Mouse (Mus musculus) ES-Bruce4 (cell line): ENCODE data around the gene Srsf3. TPM values are rescaled to one million over a fixed set of nuclear protein-coding genes. Genes with fewer than 3 reads are reported as not detected.

Experiments
- H3K27ac ChIP-seq: 2 replicates; pipeline ENCODE4 v1.5.1; 2012; ENCODE audit warnings: low read length, inconsistent platforms; ENCODE audit not compliant: insufficient read depth
- H3K27me3 ChIP-seq: 2 replicates; pipeline ENCODE4 v1.6.1; 2012; ENCODE audit warnings: mild to moderate bottlenecking, low read length, inconsistent platforms; ENCODE audit not compliant: control insufficient read depth, poor library complexity, insufficient read depth, severe bottlenecking
- H3K36me3 ChIP-seq: 2 replicates; pipeline ENCODE4 v1.6.1; 2012; ENCODE audit warnings: inconsistent platforms, mild to moderate bottlenecking, low read length, moderate library complexity; ENCODE audit not compliant: control insufficient read depth, poor library complexity, insufficient read depth, severe bottlenecking
- H3K4me1 ChIP-seq: one replicate; pipeline ENCODE4 v1.8.1; 2011; ENCODE audit warnings: low read length; ENCODE audit not compliant: control insufficient read depth, insufficient read depth
- H3K4me3 ChIP-seq: 2 replicates; pipeline ENCODE4 v1.5.1; 2011; ENCODE audit warnings: low read depth, mild to moderate bottlenecking, low read length
- H3K9ac ChIP-seq: 2 replicates; pipeline ENCODE4 v1.6.1; 2012; ENCODE audit warnings: low read depth, mild to moderate bottlenecking, inconsistent platforms; ENCODE audit not compliant: poor library complexity, severe bottlenecking
- H3K9me3 ChIP-seq: replicated peaks from 2 replicates; pipeline ENCODE4 v1.6.1; 2012; ENCODE audit warnings: mild to moderate bottlenecking, low read length, inconsistent platforms; ENCODE audit not compliant: control insufficient read depth, poor library complexity, insufficient read depth, severe bottlenecking
- CTCF ChIP-seq: IDR thresholded peaks from one replicate; pipeline ENCODE4 v1.8.1; 2011; ENCODE audit warnings: low read depth, low read length
- EP300 ChIP-seq: IDR thresholded peaks from 2 replicates; pipeline ENCODE4 v1.6.1; 2011; ENCODE audit warnings: low read depth, low read length; ENCODE audit not compliant: insufficient read depth
- POLR2A ChIP-seq: IDR thresholded peaks from one replicate; pipeline ENCODE4 v1.8.1; 2011; ENCODE audit warnings: low read length; ENCODE audit not compliant: insufficient read depth
- polyA plus RNA-seq: library from polyadenylated mRNA; stranded (reverse); fragments of >200 nt; gene quantifications from 2 replicates; pipeline ENCODE4 v1.2.4, GENCODE M21; 2011; ENCODE audit warnings: low read depth; ENCODE audit not compliant: missing spikeins, insufficient read depth, insufficient read length

The Srsf3 gene
- polyA plus RNA-seq, 1 experiment: 557 TPM

DNA sequence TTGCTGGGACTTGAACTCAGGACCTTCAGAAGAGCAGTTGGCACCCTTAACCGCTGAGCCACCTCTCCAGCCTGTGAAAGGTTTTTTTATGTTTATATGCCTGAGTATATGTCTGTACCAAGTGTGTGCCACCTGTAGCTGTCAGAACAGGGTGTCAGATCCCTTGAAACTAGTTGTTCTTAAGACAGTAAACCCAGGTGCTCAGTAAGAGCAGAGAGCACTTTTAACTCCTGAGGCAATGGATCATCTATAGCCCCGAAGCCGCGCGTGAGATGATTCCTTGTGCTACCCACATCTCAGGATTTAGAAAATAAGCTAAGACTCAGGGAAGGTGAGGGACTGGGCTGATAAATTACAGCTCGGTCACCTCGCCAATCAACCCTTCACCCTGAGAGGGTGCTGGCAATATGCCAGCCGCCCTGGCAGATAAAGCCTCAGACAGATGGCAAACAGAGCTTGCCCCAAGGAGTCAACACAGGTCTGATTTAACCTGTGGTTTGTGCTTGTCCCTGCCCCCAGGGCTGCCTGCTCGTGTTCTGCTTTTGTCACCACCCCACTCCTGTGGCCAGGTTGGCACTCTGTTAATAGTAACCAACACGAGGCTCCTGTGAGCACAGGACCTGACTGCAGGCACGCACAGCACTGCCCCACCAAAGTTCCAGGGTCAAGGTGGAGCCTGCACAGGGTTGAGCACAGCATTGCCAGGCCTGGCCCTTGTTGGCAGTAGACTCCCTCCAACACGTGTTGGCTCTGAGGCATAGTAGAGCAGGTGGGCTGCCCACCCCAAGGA is 13.5 kb downstream of the Srsf3 start:
- no peak overlapping the region for H3K27ac ChIP-seq
- H3K9ac ChIP-seq: no peak overlapping the region
- no peak overlapping the region for H3K4me3 ChIP-seq
- TF ChIP-seq CTCF (no peak), EP300 (no peak), POLR2A (no peak)
- no peaks in the 10 kb centered on the region for H3K27me3 ChIP-seq
- no peaks in the 10 kb centered on the region for H3K9me3 ChIP-seq
- no peaks in the 10 kb centered on the region for H3K4me1 ChIP-seq
- H3K36me3 ChIP-seq: peaks cover 39% of the 10 kb centered on the region

DNA sequence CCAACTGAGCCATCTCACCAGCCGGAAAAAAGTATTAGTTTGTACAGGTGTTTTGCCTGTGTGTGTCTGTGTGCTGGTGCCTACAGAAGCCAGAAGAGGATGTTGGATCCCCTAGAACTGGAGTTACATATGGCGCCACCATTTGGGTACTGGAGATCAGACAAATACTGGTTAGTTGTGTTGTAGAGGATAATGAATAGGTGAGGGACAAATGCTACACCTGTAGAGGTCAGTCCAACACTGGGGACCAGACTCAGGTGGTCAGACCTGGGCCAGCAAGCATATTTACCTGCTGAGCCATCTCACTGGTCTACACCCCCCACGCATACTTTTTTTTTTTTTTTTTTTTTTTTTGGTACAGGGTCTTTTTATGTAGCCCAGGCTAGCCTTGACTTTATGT is 14.4 kb downstream of the Srsf3 start:
- H3K4me1 ChIP-seq: no peaks in the 10 kb centered on the region
- no peaks in the 10 kb centered on the region for H3K9me3 ChIP-seq
- TF ChIP-seq CTCF: peak; percentile 14
- no peak for TF ChIP-seq EP300
- H3K27ac ChIP-seq: no peak overlapping the region
- peaks cover 34% of the 10 kb centered on the region for H3K36me3 ChIP-seq
- H3K27me3 ChIP-seq: no peaks in the 10 kb centered on the region
- no peak overlapping the region for H3K9ac ChIP-seq
- H3K4me3 ChIP-seq: no peak overlapping the region

DNA sequence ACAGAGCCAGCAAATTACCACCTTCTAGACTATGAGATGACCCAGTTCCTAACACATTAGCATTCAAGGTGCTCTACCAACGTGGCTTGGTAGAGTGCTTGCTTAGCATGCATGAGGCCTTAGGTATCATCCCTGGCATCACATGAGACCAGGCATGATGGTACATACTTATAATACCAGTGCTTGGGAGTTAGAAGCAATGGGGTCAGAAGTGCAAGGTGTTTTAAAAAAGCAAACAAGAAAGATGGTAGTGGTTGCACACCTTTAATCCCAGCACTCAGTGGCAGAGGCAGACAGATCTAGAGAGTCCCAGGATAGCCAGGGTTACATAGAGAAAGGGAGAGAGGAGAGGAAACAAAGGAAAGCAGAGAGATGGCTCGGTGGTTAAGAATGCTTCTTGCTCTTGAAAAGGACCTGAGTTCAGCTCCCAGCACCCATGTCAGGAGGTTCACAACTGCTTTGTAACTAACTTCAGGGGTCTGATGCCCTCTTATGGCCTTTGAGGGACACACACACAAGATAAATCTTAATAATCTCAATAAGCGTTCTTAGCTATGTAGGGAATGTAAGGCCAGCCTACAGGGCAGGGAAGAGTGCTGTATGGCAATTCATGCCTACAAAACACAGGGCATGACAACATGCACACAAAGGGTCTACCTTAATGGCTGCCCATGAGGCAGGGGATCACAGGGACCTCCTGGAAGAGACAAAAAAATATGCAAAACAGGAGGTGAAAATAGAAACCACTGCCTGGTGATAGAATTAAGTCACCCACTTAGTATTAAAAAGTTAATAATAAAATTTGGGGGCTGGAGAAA is 15.5 kb downstream of the Srsf3 start:
- TF ChIP-seq CTCF (no peak), EP300 (no peak), POLR2A (no peak)
- no peak overlapping the region for H3K9ac ChIP-seq
- peaks cover 25% of the 10 kb centered on the region for H3K36me3 ChIP-seq
- H3K4me3 ChIP-seq: no peak overlapping the region
- no peaks in the 10 kb centered on the region for H3K9me3 ChIP-seq
- no peak overlapping the region for H3K27ac ChIP-seq
- H3K4me1 ChIP-seq: no peaks in the 10 kb centered on the region
- H3K27me3 ChIP-seq: no peaks in the 10 kb centered on the region

DNA sequence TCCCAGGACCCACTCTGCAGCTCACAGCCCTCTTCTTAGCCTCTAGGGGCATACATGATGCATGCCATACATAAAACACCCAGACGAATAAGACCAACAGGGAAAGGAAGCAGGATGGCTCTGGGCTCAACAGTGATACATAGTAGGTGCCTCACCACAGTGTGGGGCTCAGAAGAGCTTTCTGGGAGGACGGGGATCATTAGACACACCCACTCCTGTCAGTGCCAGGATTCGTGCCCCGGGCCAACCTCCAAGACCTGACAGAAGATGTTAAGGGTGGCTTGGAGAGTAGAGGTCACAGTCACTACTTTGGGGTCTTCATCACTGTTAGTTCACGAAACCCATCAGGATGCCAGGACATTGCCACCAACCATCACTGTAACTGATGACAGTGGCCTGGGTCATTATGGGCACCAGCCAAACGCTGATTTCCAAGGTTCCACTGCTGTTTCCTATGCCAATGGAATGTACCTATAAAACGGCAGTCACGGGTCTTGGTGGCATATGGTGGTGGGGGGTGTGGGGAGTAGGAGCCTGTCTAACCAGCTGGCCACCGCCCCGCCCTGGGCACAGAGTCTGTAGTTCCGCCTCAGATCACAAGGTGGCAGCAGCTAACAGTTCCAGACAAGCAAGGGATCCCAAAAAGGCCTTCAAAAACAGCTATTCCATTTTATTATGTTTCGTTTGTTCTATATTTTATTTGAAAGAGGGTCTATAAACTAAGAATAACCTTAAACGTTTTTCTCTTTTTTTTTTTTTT is 16.5 kb downstream of the Srsf3 start:
- no peak overlapping the region for H3K9ac ChIP-seq
- peaks cover 16% of the 10 kb centered on the region for H3K36me3 ChIP-seq
- no peaks in the 10 kb centered on the region for H3K27me3 ChIP-seq
- H3K4me3 ChIP-seq: no peak overlapping the region
- peaks cover 2% of the 10 kb centered on the region for H3K4me1 ChIP-seq
- H3K9me3 ChIP-seq: no peaks in the 10 kb centered on the region
- no peak for TF ChIP-seq POLR2A
- TF ChIP-seq CTCF: peak; percentile 72
- no peak for TF ChIP-seq EP300
- H3K27ac ChIP-seq: no peak overlapping the region

DNA sequence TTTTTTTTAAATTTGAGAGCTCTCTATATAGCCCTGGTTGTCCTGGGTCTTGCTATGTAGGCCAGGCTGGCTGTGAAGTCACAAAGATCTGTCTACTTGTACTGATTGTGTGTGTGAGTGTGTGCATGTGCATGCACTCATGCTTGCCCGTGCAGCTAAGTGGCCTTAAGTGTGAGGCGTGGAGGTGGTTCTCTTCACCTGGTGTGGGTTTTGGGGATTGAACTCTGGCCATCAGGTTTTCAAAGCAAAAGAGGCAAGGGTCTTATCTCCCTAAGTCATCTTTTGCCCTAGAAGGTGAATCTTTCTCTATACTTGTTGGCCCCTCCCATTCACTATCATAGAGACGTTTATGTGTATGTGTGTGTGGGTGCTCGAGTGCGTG is 17.1 kb downstream of the Srsf3 start:
- TF ChIP-seq EP300 (no peak), CTCF (no peak), POLR2A (no peak)
- H3K9ac ChIP-seq: no peak overlapping the region
- peaks cover 2% of the 10 kb centered on the region for H3K4me1 ChIP-seq
- H3K9me3 ChIP-seq: no peaks in the 10 kb centered on the region
- H3K27ac ChIP-seq: no peak overlapping the region
- H3K4me3 ChIP-seq: no peak overlapping the region
- H3K27me3 ChIP-seq: no peaks in the 10 kb centered on the region
- H3K36me3 ChIP-seq: peaks cover 13% of the 10 kb centered on the region
